Comparison of ENCODE assay signal across 23 mouse cellular contexts in the genomic region with DNA sequence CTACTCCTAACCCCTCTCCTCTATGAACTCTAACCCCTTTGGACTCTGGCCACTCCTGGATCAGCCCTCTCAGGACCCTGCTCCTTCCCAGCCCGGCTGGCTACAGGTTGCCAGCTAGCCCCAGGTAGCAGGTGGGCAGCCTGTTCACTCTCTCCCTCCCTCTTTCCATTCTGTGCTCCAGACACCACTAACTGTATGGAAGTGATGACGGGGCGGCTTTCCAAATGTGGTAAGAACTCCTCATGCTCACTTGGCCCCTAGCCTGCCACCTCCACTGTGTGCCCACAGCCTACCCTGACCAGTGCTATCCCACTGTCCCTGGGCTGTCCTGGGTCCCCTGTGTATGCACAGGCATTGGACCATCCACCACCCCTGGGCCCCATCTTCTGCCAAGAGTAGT. TPM values are rescaled to one million over a fixed set of nuclear protein-coding genes. Genes with fewer than 3 reads are reported as not detected.
DNase-seq lines count a peak whose midpoint lies in the region; ATAC-seq and TF ChIP-seq lines count a peak whose summit lies in the region.
"Had no signal": no experiment of that assay in that cellular context is flagged by ENCODE, and none has a peak within 500 bp of the region (broad histone marks: within the 10 kb centered on the region; RNA-seq: fewer than 3 reads in every experiment).

No protein-coding gene starts in this region.

- H3K4me3 ChIP-seq in lung, embryonic 15.5 days: no peak overlapping the region
- H3K4me3 ChIP-seq in midbrain, postnatal 0 days (ENCODE audit: low read depth, low read length): no peak overlapping the region
- H3K4me3 ChIP-seq: embryonic facial prominence, embryonic 15.5 days; forebrain, embryonic 15.5 days; heart, embryonic 12.5 days; hindbrain, embryonic 10.5 days; limb, embryonic 13.5 days; liver, embryonic 12.5 days; midbrain, embryonic 12.5 days had no signal

- ATAC-seq in cerebellum, adult (ENCODE audit: insufficient number of reproducible peaks, low FRiP score, low TSS enrichment): 0 out of 2 replicates have a peak, but pooled peaks have one; percentile 43
- 0 out of 2 replicates have a peak, but pooled peaks have one; percentile 17 for ATAC-seq in lung, embryonic 15.5 days (ENCODE audit: borderline replicate concordance, extremely low read depth, low FRiP score, low TSS enrichment)
- ATAC-seq in midbrain, postnatal 0 days (ENCODE audit: low FRiP score): no peak
- ATAC-seq: forebrain, embryonic 15.5 days; liver, embryonic 12.5 days had no signal

- H3K9ac ChIP-seq in lung, embryonic 15.5 days: no peak overlapping the region
- no peak overlapping the region; the same call in 1 of the 2 replicates for H3K9ac ChIP-seq in midbrain, postnatal 0 days (replicated peaks; ENCODE audit: low read length, poor library complexity, severe bottlenecking)
- H3K9ac ChIP-seq: embryonic facial prominence, embryonic 15.5 days; forebrain, embryonic 15.5 days; heart, embryonic 12.5 days; limb, embryonic 13.5 days; liver, embryonic 12.5 days; midbrain, embryonic 12.5 days had no signal

- no peaks in the 10 kb centered on the region for H3K9me3 ChIP-seq in lung, embryonic 15.5 days
- H3K9me3 ChIP-seq in midbrain, postnatal 0 days (ENCODE audit: low read length): no peaks in the 10 kb centered on the region
- H3K9me3 ChIP-seq: embryonic facial prominence, embryonic 15.5 days; forebrain, embryonic 15.5 days; heart, embryonic 12.5 days; hindbrain, embryonic 10.5 days; limb, embryonic 13.5 days; liver, embryonic 12.5 days; midbrain, embryonic 12.5 days had no signal

- 95% methylated on average over 3 of the region's 3 CpGs for WGBS in lung, embryonic 15.5 days
- WGBS in midbrain, postnatal 0 days: 94% methylated on average over 3 of the region's 3 CpGs

- no peaks in the 10 kb centered on the region for H3K36me3 ChIP-seq in lung, embryonic 15.5 days
- H3K36me3 ChIP-seq in midbrain, postnatal 0 days (ENCODE audit: insufficient read depth, low read length): peaks cover 83% of the 10 kb centered on the region

- no peak for DNase-seq in cerebellum, postnatal 4 days (ENCODE audit: low spot score in 2 of 2)
- no peak for DNase-seq in lung, postnatal 14 days
- peak; percentile 72 to 78 for DNase-seq in cerebellum, postnatal 14 days
- no peak for DNase-seq in midbrain, postnatal 0 days (ENCODE audit: low spot score)
- DNase-seq in frontal cortex, postnatal 14 days (ENCODE audit: low spot score in 2 of 2): no peak
- DNase-seq: gastrocnemius, postnatal 25 days; heart, adult 18-20 months; heart, postnatal 10 days; kidney, adult 18-20 months; kidney, postnatal 14 days; layer of hippocampus, postnatal 36 days; lung, adult 18-20 months had no signal

- no peak overlapping the region for H3K27ac ChIP-seq in lung, embryonic 15.5 days
- no peak overlapping the region for H3K27ac ChIP-seq in midbrain, postnatal 0 days (ENCODE audit: low read depth, low read length)
- H3K27ac ChIP-seq: embryonic facial prominence, embryonic 15.5 days; forebrain, embryonic 15.5 days; hindbrain, embryonic 10.5 days; limb, embryonic 13.5 days; liver, embryonic 12.5 days; midbrain, embryonic 12.5 days had no signal

- no peaks in the 10 kb centered on the region for H3K4me1 ChIP-seq in lung, embryonic 15.5 days
- no peaks in the 10 kb centered on the region for H3K4me1 ChIP-seq in midbrain, postnatal 0 days (ENCODE audit: insufficient read depth, low read length)
- H3K4me1 ChIP-seq: forebrain, embryonic 15.5 days; hindbrain, embryonic 10.5 days; limb, embryonic 13.5 days; liver, embryonic 12.5 days; midbrain, embryonic 12.5 days had no signal

- H3K4me2 ChIP-seq in lung, embryonic 15.5 days: no peak overlapping the region
- H3K4me2 ChIP-seq in midbrain, postnatal 0 days (ENCODE audit: low read depth, low read length, poor library complexity, severe bottlenecking): no peak overlapping the region
- H3K4me2 ChIP-seq: embryonic facial prominence, embryonic 15.5 days; forebrain, embryonic 15.5 days; heart, embryonic 12.5 days; limb, embryonic 13.5 days; liver, embryonic 12.5 days; midbrain, embryonic 12.5 days had no signal

- H3K27me3 ChIP-seq in lung, embryonic 15.5 days: no peaks in the 10 kb centered on the region
- H3K27me3 ChIP-seq in midbrain, postnatal 0 days (ENCODE audit: insufficient read depth, low read length): no peaks in the 10 kb centered on the region
- H3K27me3 ChIP-seq: embryonic facial prominence, embryonic 15.5 days; forebrain, embryonic 15.5 days; heart, embryonic 12.5 days; limb, embryonic 13.5 days; liver, embryonic 12.5 days; midbrain, embryonic 12.5 days had no signal

- no peak for TF ChIP-seq CTCF in midbrain, postnatal 0 days (IDR thresholded peaks at IDR 0.05)

RNA-seq across cellular contexts. Expression of gene Brsk2, which starts 51.1 kb away (rescaled TPM):
- polyA plus RNA-seq in lung, embryonic 15.5 days (2015; fragmentation: Nextera tagmentation; extraction: Ambion mirVana): 0.48 and 0.69 TPM in 2 replicates
- 137 and 159 TPM in 2 replicates for total RNA-seq in midbrain, postnatal 0 days (2014; rRNA removed)
- 18.9 and 20.1 TPM in 2 replicates for polyA plus RNA-seq in midbrain, postnatal 0 days (2015; fragmentation: Nextera tagmentation; extraction: Ambion mirVana)
- total RNA-seq: megakaryocyte, adult 5-6 weeks; monocyte, adult 5-6 weeks had no signal

Comparison
In these comparisons a context has a peak if more than half of its experiments do, and no peak if none do; other contexts are left out.
1. DNase-seq: peak in cerebellum, postnatal 14 days (2 of 2); none in cerebellum, postnatal 4 days (0 of 2), lung, postnatal 14 days (single experiment), midbrain, postnatal 0 days (single experiment) and frontal cortex, postnatal 14 days (0 of 2).
2. RNA of gene Brsk2, which starts 51.1 kb away (polyA plus RNA-seq): 18.9 to 20.1 TPM in midbrain, postnatal 0 days; 0.48 to 0.69 TPM in lung, embryonic 15.5 days; every median in the first group is over 10 times any median in the second.